Mouse (Mus musculus): ENCODE results near the gene Pde4dip. TPM values are rescaled to one million over a fixed set of nuclear protein-coding genes. Genes with fewer than 3 reads are reported as not detected.

The Pde4dip gene
- polyA plus RNA-seq (2012; rRNA removed) (2.3 and 4.0 TPM in 2 replicates), polyA plus RNA-seq (2014; fragmentation: Nextera tagmentation; extraction: Ambion mirVana) (5.8 and 6.7 TPM in 2 replicates)

DNA sequence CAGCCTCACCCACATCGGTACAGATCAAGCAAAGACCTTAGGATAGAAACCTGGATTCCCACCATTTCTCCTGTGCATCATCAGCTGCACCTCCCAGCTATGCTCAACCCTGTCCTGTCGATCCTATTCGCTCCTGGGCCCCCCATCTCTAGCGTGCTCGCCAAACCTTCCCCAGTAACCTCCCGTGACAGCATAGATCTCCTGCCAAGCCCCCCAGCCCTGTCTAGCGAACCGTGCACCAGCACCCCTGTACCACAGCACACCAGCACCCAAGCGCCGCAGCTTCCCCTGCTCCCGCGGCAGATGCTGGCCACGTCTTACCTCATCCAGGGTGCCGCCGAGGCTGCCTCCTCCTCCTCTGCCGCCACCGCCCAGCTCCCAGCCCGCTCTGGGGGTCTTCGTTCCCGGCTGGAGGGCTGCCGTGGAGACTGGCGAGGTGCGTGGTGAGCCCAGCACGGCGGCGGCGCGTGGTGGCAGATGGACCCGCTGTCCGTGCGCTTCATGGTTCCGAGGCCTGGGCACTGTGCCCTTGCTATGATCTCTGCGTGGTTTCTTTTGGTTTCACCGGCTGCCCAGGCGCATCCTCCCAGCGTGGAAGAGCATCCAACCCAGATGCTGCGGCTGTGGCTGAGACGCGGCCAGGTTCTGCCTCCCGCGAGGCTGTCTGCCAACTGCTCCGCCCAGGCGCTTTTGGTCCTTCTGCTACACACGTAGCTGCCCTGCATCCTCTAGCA lies at the start of gene Pde4dip:
Gene Pde4dip (minus strand): TSS at position 540 of the 734 bp plus-strand sequence.
- H3K4me3 ChIP-seq (ENCODE audit: insufficient read depth in 1 of 2, low read depth in 2 of 2, low read length in 2 of 2), result peak within 1 kb of the TSS in 1 of 2 experiments; percentile 26; a peak in 2 of 4 replicates
- peaks cover 16% of the 10 kb centered on the region for H3K27me3 ChIP-seq (ENCODE audit: control insufficient read depth, insufficient read depth, low read length)
- no peaks in the 10 kb centered on the region for H3K4me1 ChIP-seq (replicated peaks; ENCODE audit: control insufficient read depth in 2 of 2, insufficient read depth in 2 of 2, low read length in 1 of 2)
- TF ChIP-seq CTCF (IDR thresholded peaks at IDR 0.05; ENCODE audit: low read depth), result no peak
- TF ChIP-seq EP300 (IDR thresholded peaks at IDR 0.05; ENCODE audit: low read depth), result no peak
- no peak within 1 kb of the TSS for H3K27ac ChIP-seq
- H3K36me3 ChIP-seq (replicated peaks; ENCODE audit: control insufficient read depth, insufficient read depth, low read depth), result no peaks in the 10 kb centered on the region
- H3K4me2 ChIP-seq (ENCODE audit: low read depth), result peak within 1 kb of the TSS; percentile 41
- WGBS (ENCODE audit: insufficient replicate concordance), result 3% methylated on average over 44 of the region's 44 CpGs
- no peak for DNase-seq (ENCODE audit: low read depth in 3 of 3, low spot score in 3 of 3)
- H3K9ac ChIP-seq (replicated peaks), result no peak within 1 kb of the TSS
- no peak for ATAC-seq (ENCODE audit: insufficient read depth)
- H3K9me3 ChIP-seq (ENCODE audit: control insufficient read depth, low read length), result no peaks in the 10 kb centered on the region

DNA sequence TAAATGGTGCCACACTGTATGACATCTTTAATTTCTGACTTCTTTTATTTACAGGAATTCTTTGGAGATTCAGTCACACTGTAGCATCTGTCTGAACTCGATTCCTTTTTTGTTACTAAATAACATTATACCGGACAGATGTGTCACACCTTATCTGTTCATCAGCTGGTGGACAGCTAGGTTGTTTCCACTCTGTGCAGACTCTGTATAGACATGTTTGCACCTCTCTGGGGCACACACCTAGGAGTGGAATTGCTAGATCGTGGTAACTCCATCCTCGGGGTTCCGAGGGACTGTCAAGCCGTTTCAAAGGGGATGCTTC lies 49.4 kb upstream of the Pde4dip start:
- H3K27me3 ChIP-seq (ENCODE audit: control insufficient read depth, insufficient read depth, low read length), result no peaks in the 10 kb centered on the region
- H3K9ac ChIP-seq (replicated peaks), result no peak overlapping the region
- H3K9me3 ChIP-seq (ENCODE audit: control insufficient read depth, low read length), result no peaks in the 10 kb centered on the region
- no peak for TF ChIP-seq CTCF (IDR thresholded peaks at IDR 0.05; ENCODE audit: low read depth)
- TF ChIP-seq EP300 (IDR thresholded peaks at IDR 0.05; ENCODE audit: low read depth), result no peak
- WGBS (ENCODE audit: insufficient replicate concordance), result 43% methylated on average over 6 of the region's 6 CpGs
- ATAC-seq (ENCODE audit: insufficient read depth) (0 out of 2 replicates have a peak, but pooled peaks have one; percentile 16), DNase-seq (ENCODE audit: low read depth in 3 of 3, low spot score in 3 of 3) (no peak)
- no peaks in the 10 kb centered on the region for H3K36me3 ChIP-seq (replicated peaks; ENCODE audit: control insufficient read depth, insufficient read depth, low read depth)
- no peak overlapping the region for H3K27ac ChIP-seq
- H3K4me2 ChIP-seq (ENCODE audit: low read depth), result peak overlapping the region; percentile 45
- no peak overlapping the region for H3K4me3 ChIP-seq (ENCODE audit: insufficient read depth in 1 of 2, low read depth in 2 of 2, low read length in 2 of 2)
- H3K4me1 ChIP-seq (replicated peaks; ENCODE audit: control insufficient read depth in 2 of 2, insufficient read depth in 2 of 2, low read length in 1 of 2), result peaks cover 26 to 64% of the 10 kb centered on the region in 2 experiments

DNA sequence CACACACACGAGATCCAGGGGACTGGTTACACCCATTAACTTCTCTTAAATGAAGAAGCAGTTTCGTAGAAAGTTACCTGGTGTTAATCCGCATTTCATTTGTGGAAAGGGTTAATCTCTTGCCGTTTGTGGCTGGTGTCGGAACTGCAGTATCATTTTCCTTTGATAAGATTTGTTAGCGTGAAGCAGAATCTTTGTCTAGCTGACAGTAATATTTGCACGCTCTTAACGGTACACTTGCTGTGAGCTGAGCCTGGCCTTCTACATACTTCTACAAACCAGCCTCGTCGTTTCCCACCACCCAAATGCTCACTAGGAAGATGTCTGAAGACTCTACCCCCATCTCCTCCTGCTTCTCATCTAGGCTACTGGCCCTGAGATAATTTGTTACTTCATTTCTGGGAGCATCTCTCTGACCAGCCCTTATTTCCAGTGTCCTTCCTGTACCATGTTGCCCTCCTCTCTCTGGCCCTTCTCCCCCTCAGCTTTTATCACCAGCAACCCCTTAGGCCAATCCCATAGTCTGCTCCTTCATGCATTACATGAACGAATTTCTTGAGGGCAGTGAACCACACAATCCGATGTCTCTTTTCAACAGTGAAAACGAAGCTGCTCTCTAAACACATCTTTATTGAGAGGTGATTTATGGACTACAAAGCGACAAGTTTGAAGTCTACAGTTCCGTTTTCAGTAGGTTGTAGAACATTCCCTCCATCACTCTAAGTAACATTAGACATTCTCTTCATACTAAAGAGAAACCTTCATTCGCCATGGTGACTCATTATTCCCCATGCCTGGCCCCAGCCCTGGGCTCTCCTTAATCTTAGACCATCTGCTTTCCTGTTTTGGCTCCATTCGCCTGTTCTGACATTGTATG lies 48.8 kb upstream of the Pde4dip start:
- TF ChIP-seq EP300 (IDR thresholded peaks at IDR 0.05; ENCODE audit: low read depth) (peak; percentile 45; the same call in 1 of the 2 replicates), CTCF (IDR thresholded peaks at IDR 0.05; ENCODE audit: low read depth) (no peak; the same call in 1 of the 2 replicates)
- Histone ChIP-seq H3K9me3 (ENCODE audit: control insufficient read depth, low read length) (no peaks in the 10 kb centered on the region), H3K4me3 (ENCODE audit: insufficient read depth in 1 of 2, low read depth in 2 of 2, low read length in 2 of 2) (no peak overlapping the region), H3K4me2 (ENCODE audit: low read depth) (peak overlapping the region; percentile 45), H3K27me3 (ENCODE audit: control insufficient read depth, insufficient read depth, low read length) (no peaks in the 10 kb centered on the region), H3K36me3 (replicated peaks; ENCODE audit: control insufficient read depth, insufficient read depth, low read depth) (no peaks in the 10 kb centered on the region), H3K9ac (replicated peaks) (peak overlapping the region; percentile 9; the same call in 1 of the 2 replicates), H3K27ac (no peak overlapping the region), H3K4me1 (replicated peaks; ENCODE audit: control insufficient read depth in 2 of 2, insufficient read depth in 2 of 2, low read length in 1 of 2) (peaks cover 22 to 65% of the 10 kb centered on the region in 2 experiments)
- 13% methylated on average over 17 of the region's 17 CpGs for WGBS (ENCODE audit: insufficient replicate concordance)
- ATAC-seq (ENCODE audit: insufficient read depth) (0 out of 2 replicates have a peak, but pooled peaks have one; percentile 41), DNase-seq (ENCODE audit: low read depth in 3 of 3, low spot score in 3 of 3) (no peak)

DNA sequence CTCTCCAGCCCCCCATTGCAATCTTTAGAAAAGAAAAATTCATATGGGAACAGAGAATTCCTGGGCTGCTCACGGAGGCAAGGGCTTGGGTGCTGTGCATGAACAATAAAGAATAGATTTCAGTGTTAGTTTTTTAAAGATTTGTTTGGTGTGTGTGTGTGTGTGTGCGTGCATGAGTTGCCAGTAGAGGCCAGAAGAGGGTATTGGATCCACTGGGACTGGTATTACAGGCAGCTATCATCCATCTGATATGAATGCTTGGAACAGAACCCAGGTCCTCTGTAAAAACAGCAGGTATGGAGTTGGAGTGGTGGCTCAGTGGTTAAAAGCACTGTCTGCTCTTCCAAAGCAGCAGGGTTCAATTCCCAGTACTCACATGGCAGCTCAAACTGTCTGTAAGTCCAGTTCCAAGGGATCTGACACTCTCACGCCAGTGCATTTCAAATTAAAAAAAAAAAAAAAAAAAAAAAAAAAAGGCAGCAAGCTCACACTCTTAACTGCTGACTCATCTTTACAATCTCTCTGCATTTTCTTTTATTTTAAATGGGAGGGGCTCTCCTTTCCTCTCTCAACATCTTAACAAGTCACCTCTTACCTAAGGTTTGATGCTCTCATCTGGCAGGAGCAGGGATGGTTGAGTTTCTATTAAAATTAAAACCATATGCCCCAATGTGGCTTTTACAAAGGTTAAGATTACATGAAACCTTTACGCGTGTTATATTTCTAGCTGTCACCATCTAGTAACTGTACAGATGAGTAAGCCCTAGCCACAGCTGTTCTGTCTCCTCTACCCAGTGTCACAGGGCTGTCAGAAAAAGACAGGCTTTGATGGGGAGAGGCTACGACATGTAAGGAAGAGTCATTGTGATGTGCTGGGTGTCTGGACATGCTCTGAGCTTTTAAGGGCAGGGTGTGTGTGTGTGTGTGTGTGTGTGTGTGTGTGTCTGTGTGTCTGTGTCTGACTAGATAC lies 46.1 kb upstream of the Pde4dip start:
- TF ChIP-seq CTCF (IDR thresholded peaks at IDR 0.05; ENCODE audit: low read depth) (no peak), EP300 (IDR thresholded peaks at IDR 0.05; ENCODE audit: low read depth) (no peak)
- no peak overlapping the region for H3K4me3 ChIP-seq (ENCODE audit: insufficient read depth in 1 of 2, low read depth in 2 of 2, low read length in 2 of 2)
- 68% methylated on average over 6 of the region's 6 CpGs for WGBS (ENCODE audit: insufficient replicate concordance)
- no peaks in the 10 kb centered on the region for H3K36me3 ChIP-seq (replicated peaks; ENCODE audit: control insufficient read depth, insufficient read depth, low read depth)
- no peak overlapping the region for H3K9ac ChIP-seq (replicated peaks)
- DNase-seq (ENCODE audit: low read depth in 3 of 3, low spot score in 3 of 3) (no peak), ATAC-seq (ENCODE audit: insufficient read depth) (no peak)
- H3K27ac ChIP-seq, result no peak overlapping the region
- H3K4me1 ChIP-seq (replicated peaks; ENCODE audit: control insufficient read depth in 2 of 2, insufficient read depth in 2 of 2, low read length in 1 of 2), result peaks cover 10 to 58% of the 10 kb centered on the region in 2 experiments
- H3K4me2 ChIP-seq (ENCODE audit: low read depth), result no peak overlapping the region
- no peaks in the 10 kb centered on the region for H3K9me3 ChIP-seq (ENCODE audit: control insufficient read depth, low read length)
- H3K27me3 ChIP-seq (ENCODE audit: control insufficient read depth, insufficient read depth, low read length), result no peaks in the 10 kb centered on the region
